Mouse (Mus musculus) cerebellum, adult 9-10 months (tissue): ENCODE measurements around the gene Cd3e.
"Not testable (repeated sequence)": the region's sequence is repeated elsewhere in the genome, so short reads cannot be mapped to it uniquely, and the experiment has no call there.

Experiments used
- DNase-seq: peaks from one replicate; pipeline ENCODE4 v3.0.0; 2022

Gene Cd3e

GRCm38 (mm10) chr9:45009180-45010078, at the start of gene Cd3e:
Cd3e (minus strand) TSS chr9:45009627.
- no peak for DNase-seq

- no peak for DNase-seq
Measured at GRCm38 (mm10) chr9:45058304-45058940, 49.0 kb upstream of the Cd3e start.

DNA sequence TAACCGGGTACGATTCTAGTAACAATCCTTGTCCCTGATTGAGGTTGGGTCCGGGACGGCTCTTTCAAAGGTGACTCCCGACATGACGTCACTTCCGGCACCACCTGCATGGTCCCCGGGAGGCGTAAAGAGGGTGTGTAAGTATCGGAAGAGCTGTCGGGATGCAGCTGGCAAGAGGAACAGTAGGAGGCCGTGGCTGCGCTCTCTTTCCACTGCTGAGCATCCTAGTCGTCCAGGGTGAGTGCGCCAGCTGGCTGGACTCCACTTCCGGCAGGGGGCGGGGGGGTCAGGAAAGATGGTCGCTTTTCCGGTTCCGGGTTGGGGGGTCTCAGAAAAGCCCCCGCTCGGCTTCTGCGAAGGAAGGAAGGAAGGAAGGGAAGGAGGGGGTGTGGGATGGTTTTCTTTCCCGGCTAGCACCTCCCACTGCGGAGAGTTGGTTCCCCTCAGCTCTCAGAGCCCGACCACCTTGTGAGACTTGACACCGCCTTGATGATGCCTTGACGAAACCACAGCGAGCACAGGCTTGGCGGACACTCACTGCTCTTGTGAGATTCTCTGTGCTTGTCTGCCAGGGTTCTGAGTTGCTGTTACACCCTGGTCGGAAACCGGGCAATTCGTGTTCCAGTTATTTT, 45.8 kb upstream of the Cd3e start, which contains the start of gene Mpzl3:
TSS of gene Mpzl3 (plus strand) at position 105 of the 632 bp plus-strand sequence.
- DNase-seq, result peak; percentile 95

GRCm38 (mm10) chr9:45050301-45050700, 40.9 kb upstream of the Cd3e start:
- no peak for DNase-seq

DNA sequence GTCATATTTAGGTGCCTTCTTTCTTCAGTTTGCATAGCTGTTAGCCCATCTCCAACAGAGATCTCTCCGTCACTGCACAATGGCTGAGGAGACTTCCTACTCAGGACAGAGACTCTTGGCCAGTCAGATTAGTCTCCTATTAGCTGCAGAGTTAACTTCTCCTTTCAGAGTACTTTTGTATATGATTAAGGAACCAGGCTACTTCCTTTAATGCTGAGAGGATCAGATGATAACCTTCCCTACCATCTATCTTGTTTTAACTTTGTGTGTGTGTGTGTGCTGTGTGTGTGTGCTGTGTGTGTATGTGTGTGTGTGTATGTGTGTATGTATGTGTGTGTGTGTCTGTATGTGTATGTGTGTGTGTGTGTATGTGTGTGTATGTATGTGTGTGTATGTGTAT, 40.3 kb upstream of the Cd3e start:
- DNase-seq, result no peak

DNA sequence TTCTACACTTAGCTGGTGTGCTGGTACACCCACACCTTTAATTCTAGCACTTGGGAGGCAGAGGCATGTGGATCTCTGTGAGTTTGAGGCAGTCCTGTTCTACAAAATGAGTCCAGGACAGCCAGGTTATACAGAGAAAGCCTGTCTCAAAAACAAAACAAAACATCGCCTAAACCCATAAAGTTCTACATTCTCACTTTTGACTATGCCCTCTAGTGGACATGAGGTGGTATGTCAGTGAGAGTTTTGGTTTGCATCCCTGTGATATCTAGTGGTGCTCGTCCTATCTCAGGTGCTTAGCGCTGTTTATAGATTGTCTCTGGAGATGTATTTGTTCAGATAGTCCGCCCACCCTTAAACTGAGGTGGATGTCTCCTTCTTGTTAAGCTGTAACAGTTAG, 39.1 kb upstream of the Cd3e start:
- peak; percentile 77 for DNase-seq

- no peak for DNase-seq
Measured at GRCm38 (mm10) chr9:45046973-45047372, 37.5 kb upstream of the Cd3e start.

DNA sequence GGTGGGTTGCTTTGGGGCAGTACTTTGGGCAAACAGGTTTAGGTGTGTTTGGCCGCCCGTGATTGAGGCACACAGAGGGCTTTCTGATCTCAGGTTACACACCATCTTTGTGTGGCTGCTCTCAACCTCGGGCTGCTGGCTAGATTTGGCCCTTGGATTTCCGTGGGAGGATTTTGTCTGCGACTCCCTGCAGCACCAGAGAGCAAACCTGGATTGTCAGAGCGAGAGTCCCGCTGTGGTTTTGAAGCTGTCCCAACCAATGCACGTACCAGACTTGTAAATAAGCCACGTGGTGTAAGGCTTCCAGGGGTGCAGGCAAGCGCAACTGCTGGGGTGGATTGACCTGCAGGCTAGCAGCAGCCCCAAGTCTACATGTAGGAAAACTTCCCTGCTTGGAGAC, 33.5 kb upstream of the Cd3e start:
- no peak for DNase-seq

DNA sequence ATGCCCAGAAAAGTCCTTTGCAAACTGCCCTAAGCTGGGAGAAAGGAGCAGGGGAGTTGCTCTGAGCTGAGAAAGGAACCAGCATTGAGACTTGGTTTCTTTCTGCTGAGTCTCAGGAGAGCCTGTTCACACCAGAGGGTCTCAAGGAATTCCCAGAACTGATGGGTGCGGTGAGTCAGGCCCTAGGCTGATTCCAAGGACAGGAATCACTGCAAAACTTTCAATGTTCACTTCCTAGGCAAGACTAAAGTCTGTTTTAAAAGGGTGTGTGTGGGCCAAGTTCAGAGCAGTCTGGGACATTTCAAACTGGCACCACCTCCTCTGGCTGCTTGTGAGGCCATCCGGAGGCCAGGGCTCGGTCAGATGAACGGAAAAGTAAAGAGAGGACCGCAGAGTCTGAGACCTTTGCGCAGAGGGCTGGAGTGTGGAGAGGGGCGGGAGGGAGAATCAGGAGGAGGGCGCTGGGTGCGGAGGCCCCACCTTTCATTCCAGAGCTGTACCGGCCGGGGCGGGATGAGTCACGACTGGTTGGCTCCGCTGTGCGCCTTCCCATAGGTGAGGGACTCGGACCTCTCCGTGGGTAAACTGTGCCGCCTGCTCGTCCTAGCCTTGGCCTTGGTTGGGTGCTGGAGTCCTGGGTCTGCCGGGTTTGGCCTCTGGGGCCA, 32.8 kb upstream of the Cd3e start:
- no peak for DNase-seq

DNA sequence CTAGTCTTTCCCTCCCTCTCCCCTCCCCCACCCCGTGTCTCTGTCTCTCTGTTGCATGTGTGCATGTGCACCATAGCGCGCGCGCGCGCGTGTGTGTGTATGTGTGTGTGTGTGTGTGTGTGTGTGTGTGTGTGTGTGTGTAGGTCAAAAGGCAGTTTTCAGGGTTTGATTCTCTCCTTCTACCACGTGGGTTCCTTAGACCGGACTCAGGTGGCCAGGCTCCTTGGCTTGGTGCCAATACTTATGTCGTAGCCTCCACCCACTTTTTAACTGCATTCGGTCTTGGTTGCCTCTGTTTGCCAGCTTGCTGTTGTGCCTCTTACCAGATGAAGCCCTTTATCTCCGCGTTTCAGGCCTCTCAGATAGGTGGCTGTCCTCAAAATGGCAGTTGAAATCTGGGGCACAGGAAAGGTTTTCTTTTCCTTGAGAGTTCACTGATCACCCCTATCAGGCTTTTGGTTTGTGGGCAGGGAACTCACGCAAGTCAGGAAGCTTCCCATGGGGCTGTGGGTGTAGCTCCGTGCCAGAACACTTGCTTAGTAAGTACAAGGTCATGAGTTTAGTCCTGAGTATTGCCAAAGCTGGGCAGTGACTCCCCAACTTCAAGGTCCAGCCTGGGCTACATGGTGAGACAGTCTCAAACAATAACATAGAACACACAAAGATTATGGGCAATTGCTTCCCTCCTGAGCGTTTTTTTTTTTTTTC, 31.9 kb upstream of the Cd3e start:
- DNase-seq, result no peak

DNA sequence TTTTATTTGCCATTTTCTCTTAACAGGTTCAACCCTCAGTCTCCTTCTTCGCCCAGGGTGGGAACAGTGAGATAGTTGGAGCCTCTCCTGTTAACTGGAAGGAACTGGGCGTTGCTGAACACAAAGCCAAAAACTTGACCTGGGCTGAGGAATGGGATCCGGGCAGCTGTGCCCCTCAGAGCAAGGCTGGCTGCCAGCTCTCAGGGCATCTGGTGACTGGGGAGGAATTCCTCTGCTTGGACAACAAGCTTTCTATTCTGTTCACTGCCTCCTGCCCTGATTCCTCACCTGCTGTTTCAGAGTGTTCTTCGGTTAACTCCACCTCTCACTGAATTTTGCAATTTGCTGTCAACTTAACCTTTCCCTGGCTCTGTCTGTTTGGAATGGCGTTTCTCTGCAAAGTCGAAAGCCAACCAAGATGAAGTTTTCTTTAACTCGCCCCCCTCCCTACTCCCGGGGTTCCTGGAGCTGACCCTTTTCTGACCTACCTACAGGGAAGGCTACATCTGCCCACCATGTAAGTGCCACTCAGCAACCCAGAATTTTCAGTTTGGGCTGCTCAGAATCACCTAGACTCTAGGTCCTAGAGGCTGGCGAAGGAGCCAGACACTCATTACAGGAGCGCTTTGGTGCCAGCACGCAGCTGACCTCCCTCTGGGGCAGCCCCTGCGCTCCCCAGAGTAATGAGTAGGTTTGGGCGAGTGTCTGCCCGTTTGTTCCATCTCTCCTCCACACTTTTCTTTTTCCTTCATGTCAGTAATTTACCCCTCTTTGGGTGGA, 30.8 kb upstream of the Cd3e start:
- no peak for DNase-seq

DNA sequence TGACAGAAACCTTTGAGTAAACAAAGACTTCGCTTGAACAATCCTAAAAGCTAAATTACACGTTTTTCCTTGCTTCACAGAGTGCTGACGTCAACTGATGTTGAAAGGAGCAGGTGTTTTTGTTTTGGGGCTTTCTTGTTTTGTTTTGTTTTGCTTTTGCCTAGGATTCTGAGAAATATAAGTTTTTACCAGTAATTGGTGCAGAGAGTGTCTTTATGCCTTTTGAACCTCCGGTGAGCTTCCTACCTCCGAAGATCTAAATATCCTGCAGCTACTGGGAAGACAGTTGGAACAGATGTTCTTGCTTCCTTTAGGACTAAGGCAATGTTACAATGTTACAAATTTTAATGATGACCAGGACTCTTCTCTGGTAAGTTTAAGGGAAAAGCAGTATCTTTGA, 30.1 kb upstream of the Cd3e start, which contains the start of gene Mpzl2:
TSS of gene Mpzl2 (plus strand) at position 301 of the 400 bp plus-strand sequence.
- DNase-seq, result no peak

DNA sequence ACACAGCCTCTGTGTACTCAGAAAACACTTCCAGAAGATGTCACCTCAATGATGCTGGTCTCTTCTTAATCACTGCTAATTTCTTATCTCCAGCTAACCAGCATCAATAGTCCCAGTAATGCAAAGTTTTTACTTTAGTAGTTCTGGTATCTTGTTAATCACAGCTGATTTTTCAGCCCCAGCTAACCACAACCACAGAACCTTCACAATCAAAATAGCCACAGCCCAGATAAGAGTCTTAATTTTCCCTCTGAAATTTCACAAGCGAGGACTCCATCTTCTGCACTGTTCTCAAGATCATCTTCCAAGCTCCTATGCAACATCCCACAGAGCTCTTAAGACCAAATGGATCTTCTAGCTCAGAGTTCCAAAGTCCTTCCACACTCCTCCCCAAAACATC, 28.4 kb upstream of the Cd3e start:
- not testable (repeated sequence) for DNase-seq

GRCm38 (mm10) chr9:45034526-45034925, 25.1 kb upstream of the Cd3e start:
- DNase-seq, result no peak

- no peak for DNase-seq
Measured at GRCm38 (mm10) chr9:45032261-45032660, 22.8 kb upstream of the Cd3e start.

- DNase-seq, result no peak
Measured at GRCm38 (mm10) chr9:45030341-45030740, 20.9 kb upstream of the Cd3e start.

DNA sequence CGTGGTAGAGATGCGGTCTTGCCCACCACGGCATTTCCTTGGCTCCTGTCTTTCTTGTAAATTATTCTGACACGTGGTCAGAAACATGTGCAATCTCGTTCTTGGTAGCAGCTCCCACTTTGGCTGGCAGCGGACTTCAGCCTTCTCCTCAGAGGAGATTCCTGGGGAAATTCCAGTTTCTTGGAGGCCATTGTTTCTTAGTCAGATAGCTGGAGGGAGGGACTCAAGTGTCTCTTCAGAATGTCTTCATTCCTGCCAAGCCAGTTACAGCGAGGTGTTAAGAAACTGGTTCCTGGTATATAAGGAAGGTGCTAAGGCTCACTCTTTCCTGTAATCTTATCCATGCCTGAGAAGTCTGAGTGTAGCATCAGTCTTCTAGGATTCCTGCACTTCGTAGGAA, 17.9 kb upstream of the Cd3e start:
- no peak for DNase-seq

GRCm38 (mm10) chr9:45024187-45024586, 14.8 kb upstream of the Cd3e start:
- DNase-seq, result no peak

- no peak for DNase-seq
Measured at GRCm38 (mm10) chr9:45023638-45024037, 14.2 kb upstream of the Cd3e start.

DNA sequence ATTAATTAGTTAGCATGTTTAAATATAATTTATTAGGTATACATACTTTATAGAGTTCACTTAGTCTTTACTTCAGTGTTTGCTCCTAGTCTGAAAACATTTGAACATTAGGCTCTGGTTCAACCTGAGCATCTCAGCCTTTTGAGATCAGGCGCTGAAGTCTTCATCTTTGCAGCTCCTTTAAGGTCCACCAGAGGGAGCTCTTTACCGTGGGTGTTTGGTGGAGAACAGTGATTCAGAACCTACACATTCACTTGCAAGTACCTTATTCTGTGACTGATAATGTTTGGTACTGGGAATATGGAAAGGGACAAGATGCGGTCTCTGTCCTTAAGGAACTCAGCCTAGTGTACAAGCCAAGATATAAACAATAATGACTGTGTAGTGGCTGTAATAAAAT, 13.4 kb upstream of the Cd3e start:
- DNase-seq, result peak; percentile 78

DNA sequence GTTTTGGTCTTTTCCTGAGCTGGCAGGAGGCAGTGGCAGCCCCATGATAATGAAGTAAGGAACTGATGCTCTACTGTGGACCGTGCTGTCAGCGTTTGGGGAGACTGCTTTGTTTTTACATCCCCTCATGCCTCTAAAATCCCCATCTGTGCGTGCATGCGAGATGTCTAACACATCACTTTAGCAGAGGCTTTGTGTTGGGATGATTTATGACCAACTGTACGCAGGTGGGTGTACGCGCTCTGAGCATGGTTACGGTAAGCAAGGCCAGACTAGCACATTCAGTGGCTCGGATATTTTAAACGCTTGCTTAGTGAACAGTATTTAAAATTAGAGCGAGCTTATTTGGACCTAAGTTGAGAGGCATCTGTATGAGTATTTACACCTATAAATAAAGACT, 8.6 kb upstream of the Cd3e start:
- DNase-seq, result no peak

DNA sequence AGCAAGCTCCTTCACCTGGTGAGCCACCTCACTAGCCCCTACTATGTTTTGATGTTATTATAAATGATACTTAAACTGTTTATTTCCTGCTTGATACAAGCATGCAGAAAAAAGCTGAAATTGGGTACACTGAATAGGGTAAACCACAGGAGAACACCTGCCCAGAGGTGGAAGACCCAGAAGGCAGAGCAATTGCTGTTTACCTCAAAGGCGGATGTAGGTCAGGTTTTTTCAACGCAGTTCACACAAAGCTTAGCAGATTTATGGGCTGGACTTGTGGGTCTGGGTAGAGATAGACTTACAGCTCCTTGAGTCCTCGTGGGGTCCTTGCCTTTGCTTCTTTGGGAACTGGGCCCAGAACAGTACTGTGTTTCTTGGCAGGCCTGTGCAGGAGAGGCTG, 6.4 kb upstream of the Cd3e start:
- DNase-seq, result no peak
